Mouse (Mus musculus) embryonic fibroblast, embryonic 13.5 days (primary cell): Measurements from ENCODE around the gene Pip4k2a.

Experiments used
- CTCF ChIP-seq: IDR thresholded peaks from 2 replicates; pipeline ENCODE4 v1.5.1; 2011; ENCODE audit warnings: mild to moderate bottlenecking, control low read depth, low read length, moderate library complexity, borderline replicate concordance; ENCODE audit not compliant: insufficient read depth
- POLR2A ChIP-seq: IDR thresholded peaks from 2 replicates; pipeline ENCODE4 v1.6.1; 2011; ENCODE audit warnings: low read depth, mild to moderate bottlenecking, control low read depth, low read length, moderate library complexity

GRCm38 (mm10) chr2:18841051-18841450, 156.9 kb downstream of the Pip4k2a start:
- TF ChIP-seq CTCF (no peak), POLR2A (no peak)
